Mouse (Mus musculus): ENCODE results near the gene Ang2.
A peak's percentile ranks its signal among the peaks of the same experiment; 100 is the strongest.

Ang2 gene

GRCm38 (mm10) chr14:51150206-51150831 is 48.6 kb downstream of the Ang2 start:
- no peak for DNase-seq

- DNase-seq: no peak
These were observed 49.8 kb downstream of the Ang2 start for GRCm38 (mm10) chr14:51149164-51149563.

GRCm38 (mm10) chr14:51148006-51148405 is 50.9 kb downstream of the Ang2 start:
- DNase-seq: no peak

GRCm38 (mm10) chr14:51146685-51147084 is 52.3 kb downstream of the Ang2 start, which contains the start of gene Rnase1:
TSS of gene Rnase1 (minus strand) at chr14:51146785.
- no peak for DNase-seq

GRCm38 (mm10) chr14:51145521-51145920 is 53.4 kb downstream of the Ang2 start:
- peak; percentile 19 for DNase-seq

Data from layer of hippocampus, adult 9-11 months (tissue).